ENCODE assay signal across 8 mouse cellular contexts in the genomic region with DNA sequence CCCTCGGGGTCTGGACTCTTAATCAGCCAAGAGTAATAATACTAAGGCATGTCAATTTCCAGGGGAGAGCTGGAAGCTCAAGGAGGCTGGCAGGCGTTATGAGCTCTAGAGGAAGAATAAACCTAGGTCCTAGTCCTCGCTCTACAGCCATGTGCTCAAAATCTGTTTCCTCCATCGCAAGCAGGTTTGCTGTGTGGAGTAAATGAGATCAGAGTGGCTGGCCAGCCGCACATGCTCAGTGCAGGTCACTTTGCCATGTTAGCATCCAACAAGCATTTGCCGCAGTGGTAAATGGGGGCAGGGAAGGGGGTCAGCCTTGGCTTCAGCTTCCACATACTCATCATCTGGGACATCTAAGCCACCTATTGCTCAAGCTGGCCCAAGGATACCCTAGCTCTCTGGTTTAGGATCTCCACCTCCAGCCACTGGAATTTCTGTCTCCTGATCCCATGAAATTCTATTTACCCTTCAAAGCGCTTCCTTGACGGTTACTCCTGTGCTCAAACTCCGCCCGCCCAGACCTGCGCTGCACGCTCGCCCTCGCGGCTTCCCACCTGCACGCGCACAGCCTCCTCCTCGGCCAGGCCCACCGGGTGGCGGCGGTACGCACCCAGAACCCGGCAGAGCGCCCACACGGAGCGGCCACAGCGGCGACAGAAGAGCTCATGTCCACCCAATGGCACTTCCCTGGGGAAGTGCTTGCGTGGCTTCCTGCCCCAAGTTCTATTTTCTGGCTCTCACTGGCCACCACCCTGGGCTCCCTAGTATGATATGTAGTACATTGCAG. TPM values are rescaled to one million over a fixed set of nuclear protein-coding genes. Genes with fewer than 3 reads are reported as not detected.
DNase-seq lines count a peak whose midpoint lies in the region; ATAC-seq lines count a peak whose summit lies in the region.

No protein-coding gene starts in this region.

- DNase-seq in kidney, adult 11 months, result no peak
- peak; percentile 20 for DNase-seq in kidney, postnatal 14 days
- no peak for DNase-seq in gastrocnemius, postnatal 10 days
- DNase-seq in cerebellum, adult 9-11 months, result no peak

- no peaks in the 10 kb centered on the region for H3K9me3 ChIP-seq in kidney, embryonic 14.5 days (ENCODE audit: control insufficient read depth, low read length)
- H3K9me3 ChIP-seq in forebrain, embryonic 15.5 days, result no peaks in the 10 kb centered on the region

- H3K36me3 ChIP-seq in kidney, embryonic 14.5 days (ENCODE audit: control insufficient read depth, insufficient read depth, low read length), result no peaks in the 10 kb centered on the region
- H3K36me3 ChIP-seq in forebrain, embryonic 15.5 days, result no peaks in the 10 kb centered on the region

- H3K4me2 ChIP-seq in kidney, embryonic 14.5 days (replicated peaks; ENCODE audit: low read depth, low read length), result peak overlapping the region; percentile 46
- H3K4me2 ChIP-seq in forebrain, embryonic 15.5 days (replicated peaks), result peak overlapping the region; percentile 34

- no peak for ATAC-seq in kidney, embryonic 14.5 days (ENCODE audit: low FRiP score, low TSS enrichment)
- no peak for ATAC-seq in forebrain, embryonic 15.5 days (replicated peaks)
- ATAC-seq in megakaryocyte progenitor cell, adult 5-6 weeks (replicated peaks; ENCODE audit: poor library complexity), result peak; percentile 32; the same call in 1 of the 2 replicates
- ATAC-seq in cerebellum, adult (ENCODE audit: insufficient number of reproducible peaks, low FRiP score, low TSS enrichment), result no peak

- H3K4me1 ChIP-seq in kidney, embryonic 14.5 days (ENCODE audit: control insufficient read depth, insufficient read depth, low read length), result 0 out of 2 replicates have a peak, but pooled peaks cover 2% of the 10 kb centered on the region
- peaks cover 9% of the 10 kb centered on the region for H3K4me1 ChIP-seq in forebrain, embryonic 15.5 days

- no peak overlapping the region; the same call in 1 of the 2 replicates for H3K9ac ChIP-seq in kidney, embryonic 14.5 days (ENCODE audit: low read depth, low read length)
- no peak overlapping the region for H3K9ac ChIP-seq in forebrain, embryonic 15.5 days (replicated peaks)

- peak overlapping the region; percentile 16; the same call in 1 of the 2 replicates for H3K4me3 ChIP-seq in kidney, embryonic 14.5 days (ENCODE audit: low read length)
- peak overlapping the region; percentile 24 for H3K4me3 ChIP-seq in forebrain, embryonic 15.5 days

- peaks cover 27% of the 10 kb centered on the region for H3K27me3 ChIP-seq in kidney, embryonic 14.5 days (ENCODE audit: control insufficient read depth, insufficient read depth, low read length)
- H3K27me3 ChIP-seq in forebrain, embryonic 15.5 days, result peaks cover 49% of the 10 kb centered on the region

- whole genome bisulfite sequencing in kidney, embryonic 14.5 days, result 11% methylated on average over 29 of the region's 29 CpGs
- WGBS in forebrain, embryonic 15.5 days, result 13% methylated on average over 28 of the region's 29 CpGs

- no peak overlapping the region for H3K27ac ChIP-seq in kidney, embryonic 14.5 days (ENCODE audit: low read depth, low read length)
- no peak overlapping the region for H3K27ac ChIP-seq in forebrain, embryonic 15.5 days (replicated peaks)

RNA-seq across cellular contexts. Expression of a gene that starts 1.8 kb away (rescaled TPM):
- 1.4 and 1.8 TPM in 2 replicates for polyA plus RNA-seq in kidney, embryonic 14.5 days (2014; fragmentation: Nextera tagmentation; extraction: Ambion mirVana)
- polyA plus RNA-seq in forebrain, embryonic 15.5 days (2015; fragmentation: Nextera tagmentation; extraction: Ambion mirVana), result 0.48 and 1.2 TPM in 2 replicates
- total RNA-seq in megakaryocyte progenitor cell, adult 5-6 weeks (2015), result 11.5 and 11.7 TPM in 2 replicates
- total RNA-seq in megakaryocyte progenitor cell, adult 5-6 weeks (2017), result 16.5 and 25.2 TPM in 2 replicates
- under 1 TPM; 0.63 to 0.93 TPM for total RNA-seq in gastrocnemius, postnatal 10 days (2021)

RNA-seq across cellular contexts. Expression of a gene that starts 45.1 kb away (rescaled TPM):
- 64.0 and 65.8 TPM in 2 replicates for polyA plus RNA-seq in kidney, embryonic 14.5 days (2014; fragmentation: Nextera tagmentation; extraction: Ambion mirVana)
- polyA plus RNA-seq in forebrain, embryonic 15.5 days (2015; fragmentation: Nextera tagmentation; extraction: Ambion mirVana), result 78.5 and 84.2 TPM in 2 replicates
- total RNA-seq in megakaryocyte progenitor cell, adult 5-6 weeks (2015), result 71.5 and 73.9 TPM in 2 replicates
- total RNA-seq in megakaryocyte progenitor cell, adult 5-6 weeks (2017), result 83.3 and 84.5 TPM in 2 replicates
- total RNA-seq in gastrocnemius, postnatal 10 days (2021), result 10 to 100 TPM; 34.7 to 38.0 TPM

Comparison
In these comparisons a context has a peak if more than half of its experiments do, and no peak if none do; other contexts are left out.
1. RNA of a gene that starts 1.8 kb away (total RNA-seq): 11.5 to 25.2 TPM in megakaryocyte progenitor cell, adult 5-6 weeks; 0.63 to 0.93 TPM in gastrocnemius, postnatal 10 days; every median in the first group is over 4 times any median in the second.